Mouse (Mus musculus): ENCODE data around the gene Ajm1. TPM values are rescaled to one million over a fixed set of nuclear protein-coding genes. Genes with fewer than 3 reads are reported as not detected.

The Ajm1 gene
- total RNA-seq, 2 experiments from 2014 or later, result 0.10 TPM; not detected in 1

- intact Hi-C loops (cut with DNase I; ENCODE audit: low total_unique reads), result no loop called here
- DNase-seq, result no peak
Measured at GRCm38 (mm10) chr2:25545996-25546810, 35.4 kb downstream of the Ajm1 start.

GRCm38 (mm10) chr2:25541644-25542367, 39.8 kb downstream of the Ajm1 start:
- intact Hi-C loops (cut with DNase I; ENCODE audit: low total_unique reads), result no loop called here
- no peak for DNase-seq

- intact Hi-C loops (cut with DNase I; ENCODE audit: low total_unique reads), result no loop called here
- no peak for DNase-seq
Measured at GRCm38 (mm10) chr2:25540541-25540948, 41.0 kb downstream of the Ajm1 start.

GRCm38 (mm10) chr2:25536531-25536930, 45.0 kb downstream of the Ajm1 start:
- no peak for DNase-seq
- intact Hi-C loops (cut with DNase I; ENCODE audit: low total_unique reads), result no loop called here

GRCm38 (mm10) chr2:25534866-25535182, 46.7 kb downstream of the Ajm1 start:
- no peak for DNase-seq
- intact Hi-C loops (cut with DNase I; ENCODE audit: low total_unique reads), result no loop called here

GRCm38 (mm10) chr2:25534178-25534865, 47.2 kb downstream of the Ajm1 start:
- intact Hi-C loops (cut with DNase I; ENCODE audit: low total_unique reads), result no loop called here
- DNase-seq, result peak; percentile 89

- intact Hi-C loops (cut with DNase I; ENCODE audit: low total_unique reads), result no loop called here
- no peak for DNase-seq
Measured at GRCm38 (mm10) chr2:25533707-25534106, 47.9 kb downstream of the Ajm1 start.

GRCm38 (mm10) chr2:25526510-25527302, 54.9 kb downstream of the Ajm1 start:
- no peak for DNase-seq
- intact Hi-C loops (cut with DNase I; ENCODE audit: low total_unique reads), result no loop called here

Other genes starting within 250 kb of the Ajm1 start
- gene Man1b1, start 249.4 kb downstream of the Ajm1 start, total RNA-seq (2021), result 10 to 100 TPM; 16.7 to 17.0 TPM
- gene Dpp7, start 225.4 kb downstream of the Ajm1 start, total RNA-seq (2021), result 1 to 10 TPM; 6.0 to 6.6 TPM
- gene Uap1l1, start 216.1 kb downstream of the Ajm1 start, total RNA-seq (2021), result 1 to 10 TPM; 5.2 to 5.8 TPM
- 1 to 10 TPM; 1.2 to 1.6 TPM for gene Sapcd2, start 209.4 kb downstream of the Ajm1 start, total RNA-seq (2021)
- 10 to 100 TPM; 19.0 to 25.2 TPM for gene Entpd2, start 185.9 kb downstream of the Ajm1 start, total RNA-seq (2021)
- gene Npdc1, start 182.4 kb downstream of the Ajm1 start, total RNA-seq (2021), result 10 to 100 TPM; 24.0 to 28.1 TPM
- not detected for gene Fut7, start 158.5 kb downstream of the Ajm1 start, total RNA-seq (2021)
- gene Abca2, start 153.1 kb downstream of the Ajm1 start, total RNA-seq (2021), result 10 to 100 TPM in 1 of 2 experiments, 1 to 10 TPM in 1; 9.2 to 11.6 TPM
- gene Clic3, start 124.9 kb downstream of the Ajm1 start, total RNA-seq (2021), result not detected
- 10 to 100 TPM; 15.7 to 18.9 TPM for gene Paxx, start 120.7 kb downstream of the Ajm1 start, total RNA-seq (2021)
- gene Ptgds, start 111.7 kb downstream of the Ajm1 start, total RNA-seq (2021), result 1 to 10 TPM; 1.3 to 1.4 TPM
- not detected for gene Lcn12, start 87.8 kb downstream of the Ajm1 start, total RNA-seq (2021)
- 10 to 100 TPM; 68.6 to 70.5 TPM for gene Fbxw5, start 81.0 kb downstream of the Ajm1 start, total RNA-seq (2021)
- gene C8g, start 80.0 kb downstream of the Ajm1 start, total RNA-seq (2021), result under 1 TPM; 0.91 to 0.98 TPM
- 10 to 100 TPM in 1 of 2 experiments, 1 to 10 TPM in 1; 9.7 to 13.3 TPM for gene Traf2, start 34.8 kb downstream of the Ajm1 start, total RNA-seq (2021)
- 100 to 1,000 TPM; 164 to 173 TPM for gene Edf1, start 23.9 kb downstream of the Ajm1 start, total RNA-seq (2021)
- gene Mamdc4, start 6.9 kb downstream of the Ajm1 start, total RNA-seq (2021), result under 1 TPM; 0.68 to 0.80 TPM
- gene Phpt1, start 6.5 kb downstream of the Ajm1 start, total RNA-seq (2021), result 10 to 100 TPM; 42.6 to 44.8 TPM
- 10 to 100 TPM; 39.5 to 41.0 TPM for gene Rabl6, start 26.8 kb upstream of the Ajm1 start, total RNA-seq (2021)
- not detected for gene Ccdc183, start 35.9 kb upstream of the Ajm1 start, total RNA-seq (2021)
- gene Tmem141, start 40.2 kb upstream of the Ajm1 start, total RNA-seq (2021), result 10 to 100 TPM; 12.1 to 14.3 TPM
- gene Fcna, start 46.3 kb upstream of the Ajm1 start, total RNA-seq (2021), result 1 to 10 TPM; 5.7 to 6.2 TPM
- 10 to 100 TPM; 31.0 to 33.3 TPM for gene Lcn8, start 71.4 kb upstream of the Ajm1 start, total RNA-seq (2021)
- not detected for gene Lcn5, start 76.2 kb upstream of the Ajm1 start, total RNA-seq (2021)
- gene Lcn6, start 95.0 kb upstream of the Ajm1 start, total RNA-seq (2021), result not detected
- gene Lcn10, start 101.0 kb upstream of the Ajm1 start, total RNA-seq (2021), result not detected
- not detected for gene Obp2a, start 118.3 kb upstream of the Ajm1 start, total RNA-seq (2021)
- 10 to 100 TPM; 10.9 to 15.5 TPM for gene Bmyc, start 125.0 kb upstream of the Ajm1 start, total RNA-seq (2021)
- gene Obp2b, start 155.3 kb upstream of the Ajm1 start, total RNA-seq (2021), result not detected
- gene Lcn3, start 183.8 kb upstream of the Ajm1 start, total RNA-seq (2021), result not detected
- not detected for gene Lcn11, start 195.3 kb upstream of the Ajm1 start, total RNA-seq (2021)
- not detected for gene Gm13539, start 200.5 kb upstream of the Ajm1 start, total RNA-seq (2021)
- not detected for gene Glt6d1, start 234.1 kb upstream of the Ajm1 start, total RNA-seq (2021)
- gene Lcn9, start 241.4 kb upstream of the Ajm1 start, total RNA-seq (2021), result not detected